In genomic region chr15:97875784-97876183, GRCm38 (mm10) we compare ENCODE assay signal across 19 mouse cellular contexts. TPM values are rescaled to one million over a fixed set of nuclear protein-coding genes. Genes with fewer than 3 reads are reported as not detected.
"Had no signal": no experiment of that assay in that cellular context is flagged by ENCODE, and none has a peak within 500 bp of the region (broad histone marks: within the 10 kb centered on the region; RNA-seq: fewer than 3 reads in every experiment).

No protein-coding gene starts in this region.

- H3K27me3 ChIP-seq: intestine, embryonic 15.5 days; neural tube, embryonic 12.5 days; neural tube, embryonic 15.5 days had no signal

- H3K4me2 ChIP-seq: intestine, embryonic 15.5 days; liver, embryonic 13.5 days; neural tube, embryonic 12.5 days; neural tube, embryonic 15.5 days had no signal

- H3K27ac ChIP-seq: intestine, embryonic 15.5 days; layer of hippocampus, adult 2 months; liver, embryonic 13.5 days; midbrain, embryonic 10.5 days; neural tube, embryonic 12.5 days; neural tube, embryonic 15.5 days had no signal

- H3K4me3 ChIP-seq: intestine, embryonic 15.5 days; layer of hippocampus, adult 2 months; liver, embryonic 13.5 days; megakaryocyte, embryonic 14.5 days; midbrain, embryonic 10.5 days; neural tube, embryonic 12.5 days; neural tube, embryonic 15.5 days had no signal

- DNase-seq: kidney, adult 11 months; kidney, adult 9 months; kidney, postnatal 14 days; layer of hippocampus, adult 9-11 months; liver, embryonic 13.5 days; lung, adult 2 months; lung, postnatal 36 days; midbrain, embryonic 14.5 days; right cerebral cortex, adult 18-20 months; right cerebral cortex, postnatal 14 days; right cerebral cortex, postnatal 4 days; thymus, adult 2 months; thymus, postnatal 14 days had no signal

- H3K9me3 ChIP-seq: intestine, embryonic 15.5 days; liver, embryonic 13.5 days; megakaryocyte, embryonic 14.5 days; midbrain, embryonic 10.5 days; neural tube, embryonic 12.5 days; neural tube, embryonic 15.5 days had no signal

- ATAC-seq: intestine, embryonic 15.5 days had no signal

- H3K9ac ChIP-seq: intestine, embryonic 15.5 days; liver, embryonic 13.5 days; neural tube, embryonic 12.5 days; neural tube, embryonic 15.5 days had no signal

- H3K36me3 ChIP-seq: intestine, embryonic 15.5 days; liver, embryonic 13.5 days; midbrain, embryonic 10.5 days; neural tube, embryonic 12.5 days; neural tube, embryonic 15.5 days had no signal

- H3K4me1 ChIP-seq: intestine, embryonic 15.5 days; midbrain, embryonic 10.5 days; neural tube, embryonic 12.5 days; neural tube, embryonic 15.5 days had no signal

RNA-seq across cellular contexts. Expression of gene Vdr, which starts 34.6 kb away (rescaled TPM):
- polyA plus RNA-seq: midbrain, embryonic 14.5 days had no signal
